Mouse (Mus musculus) gastrocnemius, postnatal 14 days (tissue): ENCODE results near the gene Cpsf6. TPM values are rescaled to one million over a fixed set of nuclear protein-coding genes. Genes with fewer than 3 reads are reported as not detected.

Experiments used
- DNase-seq: peaks from one replicate; pipeline ENCODE4 v3.0.0; 2021; ENCODE audit warnings: mixed read lengths
- intact Hi-C: fragments of 180-260 bp; cut with DNase I; formaldehyde crosslinking; loops from one replicate; pipeline ENCODE4 v1.15.1; 2025; ENCODE audit warnings: low total_unique reads
- total RNA-seq, 2 experiments: library from RNA; stranded (reverse); gene quantifications; 2 replicates each; pipeline ENCODE4 v1.2.3; 2021

The Cpsf6 gene
- total RNA-seq, 2 experiments from 2014 or later = 25.3 to 29.0 TPM

DNA sequence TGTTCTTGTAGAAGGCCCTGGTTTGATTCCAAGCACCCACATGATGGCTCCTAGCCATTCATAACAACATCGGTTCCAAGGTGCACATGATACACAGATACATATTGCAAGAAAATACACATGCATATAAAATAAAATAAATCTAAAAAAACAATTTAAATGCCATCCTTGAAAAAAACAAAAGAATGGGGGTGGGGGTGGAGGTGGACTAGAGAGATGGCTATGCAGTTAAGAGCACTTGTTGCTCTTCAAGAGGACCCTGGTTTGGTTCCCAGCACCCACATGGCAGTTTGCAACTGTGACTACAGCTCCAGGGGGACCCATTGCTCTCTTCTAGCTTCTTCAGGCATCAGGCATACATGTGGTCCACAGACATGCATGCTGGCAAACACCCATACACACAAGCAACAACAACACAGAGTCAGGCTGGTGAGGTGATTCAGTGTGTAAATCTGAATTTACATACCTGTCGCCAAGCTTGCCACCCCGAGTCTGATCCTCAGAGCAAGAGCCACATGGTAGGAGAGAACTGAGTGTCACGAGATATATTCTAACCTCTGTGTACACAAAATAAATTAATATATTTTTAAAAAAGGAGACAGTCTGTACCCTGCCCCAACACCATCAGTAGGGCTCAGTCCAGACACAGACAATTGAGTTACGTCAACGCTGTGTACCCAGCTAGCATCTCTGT is 35.7 kb upstream of the Cpsf6 start:
- no peak for DNase-seq
- intact Hi-C loops = no loop called here

- no peak for DNase-seq
- intact Hi-C loops = no loop called here
Measured at GRCm38 (mm10) chr10:117414726-117415125, 34.9 kb upstream of the Cpsf6 start.

DNA sequence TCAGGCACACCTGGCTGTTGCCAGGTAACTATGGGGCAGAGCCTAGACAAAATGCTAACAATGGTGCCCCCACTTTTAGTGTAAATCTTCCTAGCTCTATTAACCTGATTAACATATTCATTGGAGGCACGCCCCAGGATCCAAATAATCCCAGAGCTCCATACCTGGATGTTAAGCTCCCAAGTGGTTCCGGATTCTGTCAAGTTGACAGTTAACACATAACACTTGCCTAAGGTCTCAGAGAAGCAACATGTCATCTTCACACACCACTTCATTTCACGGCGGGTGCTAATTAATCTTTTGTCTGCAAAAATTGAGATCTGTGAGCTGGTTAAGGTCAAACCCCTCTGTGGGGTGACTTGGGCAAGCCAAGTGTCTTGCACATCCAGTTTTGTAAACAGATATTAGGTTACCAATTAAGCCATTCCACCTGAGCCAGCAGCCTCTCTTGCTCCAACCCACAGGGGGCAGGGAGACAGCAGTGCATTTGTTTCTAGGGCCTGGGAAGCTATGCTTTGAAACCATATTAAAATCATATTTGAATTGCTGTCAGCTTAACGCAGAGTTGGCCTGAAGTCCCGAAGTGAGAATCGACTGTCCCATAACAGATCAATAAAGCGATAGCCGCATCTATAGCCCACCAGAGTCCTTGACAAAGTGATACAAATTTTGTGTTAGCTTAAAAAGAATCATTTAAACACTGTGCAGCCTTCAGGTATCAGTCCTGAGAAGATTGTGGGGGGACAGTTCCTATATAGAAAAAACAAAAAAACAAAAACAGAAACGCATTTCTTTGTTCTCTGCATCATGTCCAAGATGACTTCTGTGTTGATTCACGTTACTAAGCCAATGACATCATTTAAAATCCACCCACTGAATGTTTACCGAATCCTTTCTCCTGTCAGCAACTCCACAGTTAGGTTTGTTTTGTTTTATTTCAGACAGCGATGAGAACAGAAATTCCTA is 34.0 kb upstream of the Cpsf6 start:
- intact Hi-C loops = no loop called here
- DNase-seq = no peak

DNA sequence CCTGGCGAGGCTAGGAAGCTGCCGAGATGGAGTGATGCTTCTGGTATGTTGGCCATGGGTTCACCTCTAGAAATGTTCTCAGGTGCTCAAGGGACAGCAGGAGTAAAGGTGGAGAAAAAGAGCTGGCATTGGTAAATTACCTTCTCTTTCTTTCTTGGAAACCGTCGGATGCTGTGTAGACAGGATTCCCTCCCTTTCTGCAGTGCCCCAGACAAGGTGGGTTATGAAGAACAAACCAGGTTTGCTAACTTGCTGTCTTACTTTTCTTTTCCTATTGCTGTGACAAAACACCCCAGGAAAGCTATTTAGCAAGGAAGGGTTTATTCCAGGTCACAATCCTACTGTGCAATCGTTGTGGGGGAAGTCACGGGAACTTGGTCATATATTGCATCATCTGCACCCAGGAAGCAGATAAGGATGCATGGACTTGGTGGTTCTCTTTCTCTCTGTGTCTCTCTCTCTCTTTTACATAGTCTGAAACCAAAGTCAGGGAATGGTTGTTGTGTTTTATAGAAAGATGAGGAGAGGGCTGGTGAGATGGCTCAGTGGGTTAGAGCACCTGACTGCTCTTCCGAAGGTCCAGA is 32.8 kb upstream of the Cpsf6 start:
- intact Hi-C loops = no loop called here
- DNase-seq = no peak

GRCm38 (mm10) chr10:117411716-117412473 is 32.1 kb upstream of the Cpsf6 start:
- no peak for DNase-seq
- intact Hi-C loops = no loop called here

DNA sequence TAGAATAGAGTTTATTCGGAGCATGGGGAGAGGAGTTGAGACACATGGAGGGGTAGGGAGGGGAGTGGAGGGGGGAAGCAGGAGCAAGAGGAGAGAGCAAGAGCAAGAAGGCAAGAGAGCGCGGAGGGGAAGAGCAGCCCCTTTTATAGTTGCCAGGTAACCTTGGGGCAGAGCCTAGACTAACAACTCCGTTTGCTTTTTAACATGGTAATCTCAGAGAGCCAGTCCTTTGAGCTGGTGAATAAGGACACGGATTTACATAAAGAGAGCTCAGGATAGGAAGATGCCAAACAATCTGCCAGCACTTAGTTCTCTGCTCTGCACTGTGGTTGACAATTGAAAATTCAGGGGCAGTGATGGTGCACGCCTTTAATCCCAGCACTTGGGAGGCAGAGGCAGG is 31.3 kb upstream of the Cpsf6 start:
- intact Hi-C loops = no loop called here
- DNase-seq = no peak

DNA sequence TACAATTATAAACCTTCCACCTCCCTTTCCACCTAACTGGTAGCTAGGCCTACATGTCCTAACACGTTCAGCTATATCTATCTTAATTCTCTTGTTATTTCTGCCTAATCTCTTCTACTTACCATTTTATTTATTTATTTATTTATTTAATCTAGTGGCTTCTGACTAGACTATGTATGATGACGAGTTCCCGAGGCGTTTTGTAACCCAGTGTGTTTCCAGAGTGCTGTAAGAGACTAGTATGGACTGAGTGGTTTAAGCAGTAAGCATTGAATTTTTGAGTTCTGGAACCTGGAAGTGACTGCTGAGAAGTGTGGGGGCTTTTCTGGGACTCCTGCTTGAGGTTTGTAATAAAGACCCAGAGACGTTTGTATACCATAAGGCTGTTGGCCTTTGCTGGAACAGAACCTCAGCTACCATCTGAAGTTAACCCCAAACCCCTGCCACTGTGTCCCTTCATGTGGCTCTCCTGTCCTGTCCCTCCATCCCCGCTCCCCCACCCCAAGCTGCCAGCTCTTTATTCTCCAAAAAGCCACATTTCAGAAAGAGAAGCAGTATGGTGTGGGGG is 30.8 kb upstream of the Cpsf6 start:
- DNase-seq = no peak
- intact Hi-C loops = no loop called here

GRCm38 (mm10) chr10:117409373-117410354 is 29.8 kb upstream of the Cpsf6 start:
- intact Hi-C loops = no loop called here
- DNase-seq = no peak

GRCm38 (mm10) chr10:117408545-117409372 is 28.9 kb upstream of the Cpsf6 start:
- intact Hi-C loops = no loop called here
- no peak for DNase-seq

DNA sequence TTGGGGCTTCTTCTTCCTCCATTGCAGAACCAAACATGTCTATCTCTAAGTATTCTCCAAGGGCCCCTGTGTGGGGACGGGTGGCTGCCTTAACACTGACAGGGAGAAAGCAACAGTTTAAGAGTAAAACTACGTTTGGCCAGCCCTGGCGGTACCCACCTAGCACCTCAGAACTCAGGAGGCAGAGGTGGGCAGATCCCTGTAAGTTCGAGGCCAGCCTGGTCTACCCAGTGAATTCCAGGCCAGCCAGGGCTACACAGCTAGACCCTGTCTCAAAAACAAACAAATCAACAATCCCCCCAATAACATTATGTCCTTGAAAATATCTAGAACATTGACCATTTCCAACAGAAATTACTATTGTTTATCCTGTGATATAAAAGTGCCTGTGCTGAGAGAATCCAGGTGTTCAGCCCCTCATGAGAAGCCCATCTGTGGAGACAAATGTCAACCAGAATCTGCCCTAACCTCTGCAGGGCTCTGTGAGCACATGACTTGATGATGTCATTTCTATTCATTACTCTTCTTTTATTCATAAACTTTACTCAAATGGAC is 28.0 kb upstream of the Cpsf6 start:
- DNase-seq = no peak
- intact Hi-C loops = no loop called here

DNA sequence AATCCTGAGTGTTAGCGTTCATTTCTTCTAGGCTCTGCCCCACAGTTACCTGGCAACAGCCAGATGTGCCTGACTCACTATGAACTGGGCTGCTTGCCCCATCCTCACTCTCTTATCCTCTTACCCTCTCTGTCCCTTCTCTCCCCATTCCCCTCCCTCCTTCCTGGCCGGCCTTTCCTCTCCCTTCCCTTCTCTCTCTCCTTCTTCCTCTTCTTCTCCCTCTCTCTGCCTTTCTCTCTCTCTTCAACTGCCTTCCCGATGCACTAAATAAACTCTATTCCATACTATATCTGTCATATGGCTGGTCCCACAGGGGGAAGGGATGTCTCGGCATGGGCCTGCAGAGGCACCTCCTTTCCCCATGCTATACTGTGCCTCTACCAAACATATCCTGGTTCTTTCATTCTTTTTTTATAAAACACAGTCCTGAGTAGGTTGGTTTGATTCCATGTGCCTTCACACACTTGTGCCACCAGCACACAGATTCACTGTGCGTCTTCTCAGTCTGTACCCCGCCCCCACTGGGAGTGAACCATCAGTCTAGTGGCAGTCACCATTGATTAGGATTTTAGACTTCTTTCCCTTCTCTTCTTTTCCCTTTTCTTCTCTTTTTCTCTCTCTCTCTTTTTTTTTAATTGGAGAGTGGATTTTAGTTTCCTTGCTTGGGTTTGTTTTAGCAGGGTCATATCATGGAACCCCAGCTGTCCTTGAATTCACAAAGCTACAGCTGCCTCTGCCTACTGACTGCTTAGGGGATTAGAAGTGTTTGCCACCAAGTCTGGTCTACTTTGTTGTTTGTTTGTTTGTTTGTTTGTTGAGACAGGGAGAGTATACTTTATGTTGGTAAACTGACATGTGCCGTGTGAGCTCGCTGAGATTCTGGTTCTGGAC is 27.3 kb upstream of the Cpsf6 start:
- DNase-seq = no peak
- intact Hi-C loops = no loop called here

- intact Hi-C loops = no loop called here
- no peak for DNase-seq
Measured at GRCm38 (mm10) chr10:117406283-117406588, 26.4 kb upstream of the Cpsf6 start.

DNA sequence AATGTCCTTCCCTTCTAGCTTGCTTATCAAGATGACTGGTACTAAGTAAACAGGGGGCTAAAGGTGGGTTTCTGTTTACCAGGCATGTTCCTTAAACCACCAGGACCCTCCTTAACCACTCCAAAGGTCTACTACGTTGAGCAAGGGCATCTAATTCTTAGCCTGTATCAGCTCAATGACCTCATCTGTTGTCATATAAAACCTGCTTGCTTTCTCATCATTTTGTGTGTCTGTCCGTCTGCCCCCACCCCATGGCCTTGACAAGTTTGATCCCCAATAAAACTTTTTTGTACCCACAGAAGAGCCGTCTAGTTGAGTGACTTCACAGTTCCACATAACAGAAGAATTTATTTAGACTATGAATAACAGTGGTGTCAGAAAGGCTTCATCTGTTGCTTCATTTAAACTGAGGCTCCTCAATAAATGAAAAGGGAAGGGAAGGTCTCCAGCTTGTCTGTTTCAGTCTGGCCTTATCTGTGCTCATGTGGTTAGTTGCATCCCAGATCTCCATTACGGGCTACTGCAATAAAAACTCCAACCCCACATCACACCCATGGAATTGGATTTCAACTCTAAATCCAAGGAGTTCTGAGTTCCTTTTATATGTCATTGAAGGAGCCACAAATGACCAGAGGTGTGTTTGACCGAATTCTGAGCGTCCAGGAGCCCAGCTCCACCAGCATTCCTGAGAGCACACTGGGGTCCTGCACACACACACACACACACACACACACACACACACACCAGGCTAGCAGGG is 25.9 kb upstream of the Cpsf6 start:
- intact Hi-C loops = no loop called here
- DNase-seq = no peak

GRCm38 (mm10) chr10:117404384-117404783 is 24.6 kb upstream of the Cpsf6 start:
- no peak for DNase-seq
- intact Hi-C loops = no loop called here

GRCm38 (mm10) chr10:117403344-117403953 is 23.6 kb upstream of the Cpsf6 start:
- DNase-seq = no peak
- intact Hi-C loops = no loop called here
